Mouse (Mus musculus) adrenal gland, postnatal 4 days (tissue): ENCODE data around the gene Exosc9. TPM values are rescaled to one million over a fixed set of nuclear protein-coding genes. Genes with fewer than 3 reads are reported as not detected.
"Not testable (repeated sequence)": the region's sequence is repeated elsewhere in the genome, so short reads cannot be mapped to it uniquely, and the experiment has no call there.

ENCODE experiments used
- DNase-seq, 2 experiments: peaks; one replicate each; pipeline ENCODE4 v3.0.0; 2021 to 2022; ENCODE audit warnings: low spot score in 2 of 2, mixed read lengths in 2 of 2
- total RNA-seq, 2 experiments: library from RNA; stranded (reverse); gene quantifications; 2 replicates each; pipeline ENCODE4 v1.2.3; 2021

Gene Exosc9
- total RNA-seq, 2 experiments from 2014 or later, result 44.0 to 46.9 TPM

DNA sequence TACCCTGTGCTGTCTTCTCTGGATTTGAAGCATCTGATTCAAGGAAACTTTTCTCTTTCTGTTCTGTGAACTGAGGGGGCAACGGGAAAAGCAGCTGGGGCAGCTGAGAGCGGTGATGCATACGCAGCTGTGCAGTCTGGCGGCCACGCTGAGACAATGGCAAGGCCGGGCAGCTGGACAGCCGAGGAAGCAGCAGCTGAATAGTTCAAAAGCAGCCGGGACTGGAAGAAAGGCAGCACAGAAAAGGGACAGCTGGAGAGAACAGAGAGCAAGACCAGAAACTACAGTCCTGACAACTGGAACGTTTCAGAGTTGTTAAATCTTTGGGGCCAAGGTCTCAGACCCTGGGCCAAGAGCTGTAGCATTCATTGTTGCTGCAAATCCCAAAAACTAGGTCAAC lies 1.1 kb upstream of the Exosc9 start:
- DNase-seq, result no peak

DNA sequence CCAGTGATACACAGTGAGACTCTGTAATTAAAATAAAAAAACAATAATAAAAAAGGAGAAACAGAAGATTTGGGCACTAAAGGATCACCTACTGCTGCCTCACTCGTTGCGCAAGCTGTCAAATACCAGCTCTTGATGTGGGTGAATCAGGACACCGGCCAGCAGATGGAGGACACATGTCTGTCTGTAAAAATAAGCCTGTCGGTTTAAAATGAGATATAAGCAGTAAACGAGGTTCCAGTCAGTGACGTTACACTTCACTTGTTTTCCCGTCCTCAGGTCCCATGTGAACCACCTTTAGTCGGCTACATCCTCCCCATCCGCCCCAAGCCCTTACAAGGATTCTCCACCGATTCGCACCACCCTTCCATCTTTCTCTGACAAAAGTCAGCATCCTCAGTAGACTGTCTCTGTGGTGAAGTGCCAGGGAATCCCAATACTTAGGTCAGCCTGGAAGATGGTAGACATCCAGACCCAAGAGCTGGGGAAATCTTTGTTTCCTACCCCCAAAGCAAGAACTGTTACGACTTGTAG lies 488 bp upstream of the Exosc9 start:
- DNase-seq, result no peak

DNA sequence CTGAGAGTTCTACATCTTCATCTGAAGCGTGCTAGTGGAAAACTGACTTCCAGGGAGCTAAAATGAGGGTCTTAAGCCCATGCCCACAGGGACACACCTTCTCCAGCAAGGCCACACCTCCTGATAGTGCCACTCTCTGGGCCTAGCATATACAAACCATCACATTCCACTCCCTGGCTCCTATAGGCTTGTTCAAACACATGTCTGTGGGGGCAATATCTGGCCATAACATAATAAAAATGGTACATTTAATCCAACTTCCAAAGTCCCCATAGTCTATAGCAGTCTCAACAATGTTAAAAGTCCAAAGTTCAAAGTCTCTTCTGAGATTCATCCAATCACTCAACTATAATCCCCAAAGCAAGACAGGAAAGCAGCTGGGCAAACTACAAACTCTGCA lies 5.2 kb downstream of the Exosc9 start:
- DNase-seq, result no peak

DNA sequence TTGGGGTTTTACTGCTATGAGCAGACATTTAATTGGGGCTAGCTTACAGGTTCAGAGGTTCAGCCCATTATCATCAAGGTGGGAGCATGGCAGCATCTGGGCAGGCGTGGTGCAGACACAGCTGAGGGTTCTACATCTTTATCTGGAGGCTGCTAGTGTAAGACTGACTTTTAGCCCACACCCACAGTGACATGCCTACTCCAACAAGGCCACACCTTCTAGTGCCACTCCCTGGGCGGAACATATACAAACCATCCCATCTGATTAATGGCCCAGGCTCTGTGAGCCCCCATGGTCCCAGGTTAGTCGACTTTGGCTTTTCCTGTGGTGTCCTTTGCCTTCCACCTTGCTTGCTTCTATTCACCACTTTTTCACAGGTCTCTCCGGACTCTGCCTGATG lies 7.2 kb downstream of the Exosc9 start:
- DNase-seq, result no peak

DNA sequence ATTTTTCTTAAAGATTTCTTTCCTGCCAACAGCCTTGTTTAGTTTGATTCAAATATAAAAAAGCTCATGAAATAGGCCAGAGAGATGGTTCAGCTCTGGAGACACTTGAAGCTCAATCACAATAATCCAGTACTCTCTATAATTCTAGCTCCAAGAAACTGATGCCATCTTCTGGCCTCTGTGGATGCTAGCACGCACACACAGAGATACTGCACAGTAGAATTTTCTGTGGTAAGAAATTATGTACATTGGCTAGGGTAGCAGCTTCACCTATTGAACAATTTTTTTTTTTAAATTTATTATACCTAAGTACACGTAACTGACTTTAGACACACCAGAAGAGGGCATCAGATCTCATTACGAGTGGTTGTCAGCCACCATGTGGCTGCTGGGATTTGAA lies 11.3 kb downstream of the Exosc9 start:
- DNase-seq, result no peak

DNA sequence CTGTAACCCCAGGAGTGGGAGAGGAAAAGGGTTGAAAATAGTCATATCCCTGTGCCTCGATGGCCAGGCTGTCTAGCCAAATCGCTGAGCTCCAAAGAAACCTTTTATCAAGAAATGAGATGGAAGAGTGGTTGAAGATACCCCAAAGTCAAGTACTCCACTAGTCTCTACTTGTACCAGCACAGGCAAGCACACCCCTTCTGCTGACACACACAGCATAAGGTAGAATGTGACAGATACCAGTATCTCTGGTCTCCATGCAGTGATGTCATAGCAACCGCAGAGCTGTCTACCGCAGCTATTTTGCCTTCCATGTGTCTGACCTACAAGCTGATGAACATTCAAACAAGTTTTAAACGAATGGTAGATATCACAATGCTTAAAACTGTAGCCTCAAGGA lies 17.4 kb downstream of the Exosc9 start:
- no peak for DNase-seq

DNA sequence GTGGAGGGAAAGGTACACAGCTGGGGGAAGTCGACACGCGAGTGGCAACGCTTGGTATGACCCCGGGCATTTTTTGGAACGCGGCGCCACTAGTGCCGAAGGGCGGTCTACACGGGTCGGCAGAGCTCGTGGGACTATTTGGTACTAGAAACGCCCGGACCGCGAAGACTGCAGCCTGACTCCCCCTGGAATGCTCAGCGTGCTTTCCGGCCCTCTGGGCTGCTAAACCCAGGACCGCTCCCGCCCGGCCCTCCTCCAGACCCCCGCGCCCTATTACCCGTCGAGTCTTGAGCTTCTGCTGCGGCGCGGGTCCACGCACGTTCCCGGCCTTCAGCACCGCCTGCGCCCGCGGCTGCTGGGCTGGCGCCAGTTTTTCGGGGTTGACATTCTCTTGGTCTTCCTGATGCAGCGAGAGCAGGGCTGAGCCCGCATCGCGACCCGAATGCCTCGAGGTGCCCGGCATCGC lies 19.0 kb downstream of the Exosc9 start:
- DNase-seq, result peak in 1 of 2 experiments; percentile 7

DNA sequence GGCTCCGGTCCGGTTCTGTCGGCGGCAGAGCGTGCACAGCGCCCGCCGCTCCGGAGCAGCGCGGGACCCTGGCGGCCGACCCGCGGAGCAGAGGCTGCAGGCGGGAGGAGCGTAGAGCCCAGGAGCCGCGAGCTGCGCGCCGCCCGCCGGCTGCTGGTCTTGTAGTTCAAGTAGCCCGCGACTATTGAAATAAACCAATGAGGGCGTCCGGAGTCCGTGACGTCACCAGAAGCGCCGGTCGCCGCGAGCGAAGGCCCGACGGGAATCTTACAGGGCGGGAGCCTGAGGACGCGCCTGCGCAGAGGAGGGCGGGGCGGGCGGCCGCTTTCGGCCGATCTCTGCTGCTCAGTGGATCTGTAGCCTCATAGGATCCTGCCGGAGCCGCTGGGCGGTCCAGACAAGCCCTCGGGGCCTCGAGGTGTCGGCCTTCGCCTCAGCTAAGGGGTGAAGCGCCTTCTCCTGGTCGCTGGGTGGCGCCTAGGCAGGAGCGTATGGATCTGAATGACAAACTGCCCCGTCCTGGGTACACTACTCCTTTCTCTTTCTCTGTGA lies 19.5 kb downstream of the Exosc9 start, which contains the start of gene Ccna2:
Ccna2 (minus strand) TSS at position 324 of the 552 bp plus-strand sequence.
- DNase-seq, result peak; percentile 96

DNA sequence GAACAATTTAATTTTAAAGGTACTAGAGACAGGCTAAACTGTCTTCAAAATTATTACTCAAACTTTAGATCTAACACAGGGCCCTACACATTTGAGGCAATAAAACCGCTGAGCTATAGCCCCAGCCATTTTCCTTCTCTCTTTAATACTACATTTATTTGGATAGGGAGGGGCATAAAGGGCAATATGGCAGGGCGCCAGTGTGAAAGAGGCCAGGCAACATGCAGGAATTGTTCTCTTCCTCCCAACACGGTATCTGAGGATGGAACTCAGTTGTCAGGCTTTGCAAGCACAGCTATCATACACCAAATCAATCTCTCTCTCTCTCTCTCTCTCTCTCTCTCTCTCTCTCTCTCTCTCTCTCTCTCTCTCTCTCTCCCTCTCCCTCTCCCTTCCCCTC lies 46.4 kb downstream of the Exosc9 start:
- DNase-seq, result no peak

DNA sequence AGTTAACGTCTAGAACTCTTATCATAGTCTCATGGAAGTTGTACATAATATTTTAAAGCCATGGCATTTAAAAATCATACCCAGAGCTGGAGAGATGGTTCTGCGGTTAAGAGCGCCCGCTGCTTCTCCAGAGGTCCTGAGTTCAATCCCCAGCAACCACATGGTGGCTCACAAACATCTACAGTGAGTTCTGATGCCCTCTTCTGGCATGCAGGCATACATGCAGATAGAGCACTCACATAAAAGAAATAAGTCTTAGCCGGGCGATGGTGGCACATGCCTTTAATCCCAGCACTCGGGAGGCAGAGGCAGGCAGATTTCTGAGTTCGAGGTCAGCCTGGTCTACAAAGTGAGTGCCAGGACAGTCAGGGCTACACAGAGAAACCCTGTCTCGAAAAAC lies 47.4 kb downstream of the Exosc9 start:
- not testable (repeated sequence) for DNase-seq

DNA sequence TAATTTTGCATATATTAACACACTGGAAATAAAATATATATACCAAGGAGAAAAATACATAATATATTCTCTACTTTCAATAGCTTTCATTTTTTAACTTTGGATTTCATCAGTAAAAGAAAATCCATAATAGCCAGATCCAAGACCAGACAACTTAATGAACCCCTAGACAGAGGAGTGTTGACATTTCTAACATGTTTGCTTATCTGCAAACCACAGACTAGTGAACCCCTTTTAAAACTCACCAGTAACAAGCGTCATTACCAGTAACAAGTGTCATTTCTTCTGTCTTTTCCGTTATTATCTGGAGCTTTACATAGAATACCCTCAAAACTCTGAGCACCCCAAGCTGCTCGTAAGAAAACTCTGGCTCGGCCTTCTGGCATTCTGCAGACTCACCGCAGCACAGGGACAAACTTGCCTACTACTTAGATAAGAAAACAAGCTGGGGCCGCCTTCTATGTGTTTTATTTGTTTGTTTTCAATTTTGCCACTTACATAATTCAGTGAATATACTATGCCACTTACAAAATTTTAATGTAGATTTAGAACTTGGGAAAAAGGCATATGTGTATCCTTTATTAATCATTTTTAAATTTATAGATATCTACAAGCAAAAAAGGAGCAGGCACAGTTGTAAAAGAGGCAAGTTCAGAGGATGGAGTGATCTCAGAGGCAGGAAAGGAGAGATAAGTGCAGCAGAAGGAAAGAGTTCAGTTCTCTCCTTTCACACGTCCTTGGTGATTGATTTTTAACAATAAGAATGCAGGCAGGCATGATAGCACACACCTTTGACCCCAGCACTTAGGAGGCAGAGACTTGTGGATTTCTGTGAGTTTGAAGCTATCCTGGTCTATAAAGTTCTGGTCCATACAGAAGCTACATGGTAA lies 53.7 kb downstream of the Exosc9 start:
- no peak for DNase-seq

DNA sequence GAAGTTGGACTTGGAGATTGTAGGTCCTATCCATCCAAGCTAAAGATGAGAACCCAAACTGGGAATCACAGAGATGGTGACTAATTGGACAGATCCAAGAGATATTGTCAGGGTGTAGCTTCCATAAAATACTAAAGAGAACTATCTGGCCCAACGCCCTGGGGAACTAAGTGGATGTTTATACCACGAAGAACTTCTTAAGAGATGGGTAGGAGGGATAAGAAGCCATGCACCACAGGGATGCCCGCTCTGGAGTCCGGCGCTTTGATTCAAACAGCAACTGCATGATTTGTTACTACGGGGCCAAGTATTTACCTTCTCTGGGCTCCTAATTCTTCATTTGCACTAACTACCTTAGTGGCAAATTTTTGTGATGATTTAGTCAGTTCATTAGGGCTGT lies 60.3 kb downstream of the Exosc9 start:
- DNase-seq, result no peak

DNA sequence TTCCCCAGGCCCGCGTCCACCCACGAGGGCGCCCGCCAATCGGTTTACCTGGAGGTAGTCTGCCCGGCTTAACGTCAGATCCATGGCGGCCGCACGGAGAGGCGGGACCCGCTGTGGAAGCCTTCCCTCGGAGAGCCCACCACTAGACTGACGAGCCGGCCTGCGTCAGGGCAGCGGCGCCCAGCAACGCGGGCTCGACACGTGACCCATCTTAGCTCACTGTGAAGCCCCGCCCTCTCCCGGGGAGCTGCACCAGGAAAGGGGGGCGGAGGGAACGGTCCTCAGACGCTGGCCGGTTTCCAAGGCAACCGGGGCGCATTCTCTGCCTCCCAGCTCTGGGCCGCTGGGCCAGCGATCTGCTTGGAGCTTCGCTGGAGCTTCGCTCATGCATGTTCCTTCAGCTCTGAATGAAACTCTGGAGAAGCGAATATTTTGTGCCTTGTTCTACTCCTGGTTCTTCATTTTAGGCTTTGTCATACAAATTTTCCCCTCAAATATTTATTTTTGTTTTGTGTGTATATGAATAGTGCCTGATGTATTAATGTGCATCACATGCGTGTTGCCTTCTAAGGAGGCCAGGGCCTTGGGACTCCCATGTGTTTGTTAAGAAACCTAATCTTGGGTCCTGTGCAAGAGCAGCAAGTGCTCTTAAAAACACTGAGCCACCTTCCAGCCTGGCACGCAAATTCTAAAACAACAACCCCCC lies 60.9 kb downstream of the Exosc9 start, which contains the start of gene Bbs7:
Bbs7 (minus strand) TSS at position 276 of the 706 bp plus-strand sequence.
- peak; percentile 65 to 88 for DNase-seq

DNA sequence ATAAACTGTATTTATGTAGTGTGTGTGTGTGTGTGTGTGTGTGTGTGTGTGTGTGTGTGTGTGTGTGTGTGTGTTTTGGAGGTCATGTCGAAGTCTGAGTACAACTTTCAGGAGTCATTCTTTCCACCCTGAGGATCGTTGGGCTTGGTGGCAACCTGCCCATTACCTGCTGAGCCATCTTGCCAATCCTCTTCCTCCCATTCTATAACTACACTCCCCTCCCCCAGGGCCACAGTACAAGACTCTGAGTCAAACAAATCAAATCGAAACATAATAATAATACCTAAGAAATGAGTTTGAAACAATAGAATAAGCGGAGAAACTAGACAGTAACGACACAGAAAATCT lies 61.5 kb downstream of the Exosc9 start:
- DNase-seq, result no peak

Other genes starting within 250 kb of the Exosc9 start
- gene Anxa5, start 76.7 kb upstream of the Exosc9 start, total RNA-seq, result 100 to 1,000 TPM; 338 to 365 TPM
- 1 to 10 TPM; 2.8 to 3.5 TPM for gene 1810062G17Rik, start 76.7 kb upstream of the Exosc9 start, total RNA-seq
- under 1 TPM; 0.37 to 0.53 TPM for gene Gm11549, start 30.8 kb upstream of the Exosc9 start, total RNA-seq
- 10 to 100 TPM; 54.0 to 56.6 TPM for gene Ccna2, start 19.5 kb downstream of the Exosc9 start, total RNA-seq
- 10 to 100 TPM; 12.3 to 13.6 TPM for gene Bbs7, start 60.9 kb downstream of the Exosc9 start, total RNA-seq
- 1 to 10 TPM; 5.1 to 7.5 TPM for gene Trpc3, start 137.6 kb downstream of the Exosc9 start, total RNA-seq